Mouse (Mus musculus): Measurements from ENCODE around the gene Galnt16. TPM values are rescaled to one million over a fixed set of nuclear protein-coding genes. Genes with fewer than 3 reads are reported as not detected.

Gene Galnt16
- 6.8 and 8.0 TPM in 2 replicates for total RNA-seq (2021)
- long read RNA-seq, transcript Galnt16-201 (15 exons, 3,922 nt), result major isoform, 5 of 7 reads
- long read RNA-seq, partial matches to known transcripts, result 0 of 7 reads
- long read RNA-seq, other reads (novel, unspliced or antisense), result 2 of 7 reads

GRCm38 (mm10) chr12:80517977-80518376 lies at the start of gene Galnt16:
Gene Galnt16, plus strand, starts transcription at chr12:80518277.
- DNase-seq, result no peak

DNA sequence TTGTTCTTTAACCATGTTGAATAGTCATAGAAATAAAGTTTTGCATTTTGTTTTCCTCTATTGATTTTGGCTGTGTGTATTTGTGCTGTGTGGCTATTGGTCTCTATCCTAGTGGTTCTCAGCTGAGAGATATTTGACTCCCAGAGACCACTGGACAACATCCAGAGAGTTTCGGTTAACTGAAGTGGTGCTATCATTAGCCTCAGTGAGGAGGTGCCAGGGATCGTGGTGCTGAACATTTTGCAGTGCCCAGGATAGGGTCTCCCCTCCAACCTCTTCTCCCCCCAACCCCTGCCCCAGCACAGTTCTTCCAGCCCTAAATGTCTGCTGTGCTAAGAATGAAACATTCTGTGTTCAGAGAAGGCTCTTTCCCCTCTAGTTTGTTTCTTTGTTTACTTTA lies 47.9 kb upstream of the Galnt16 start:
- DNase-seq, result no peak

GRCm38 (mm10) chr12:80471926-80472325 lies 46.2 kb upstream of the Galnt16 start:
- no peak for DNase-seq

DNA sequence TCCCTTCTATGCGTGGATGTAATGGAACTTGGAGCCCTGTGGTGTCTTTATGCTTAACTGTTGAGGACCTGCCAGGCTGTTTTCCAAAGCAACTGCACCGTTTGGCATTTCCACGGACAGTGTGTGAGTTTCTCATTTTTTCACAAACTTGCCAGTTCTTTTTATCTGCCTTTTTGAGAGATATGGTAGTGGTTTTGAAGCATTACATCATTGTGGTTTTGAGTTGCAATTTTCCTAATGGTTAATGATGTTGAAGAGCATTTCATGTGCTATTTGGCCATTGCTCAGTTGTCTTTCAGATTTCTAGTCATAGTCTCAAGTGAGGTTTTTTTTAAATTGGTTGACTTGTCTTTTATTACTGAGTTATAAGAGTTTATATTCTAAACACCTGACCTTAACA lies 44.3 kb upstream of the Galnt16 start:
- DNase-seq, result no peak

DNA sequence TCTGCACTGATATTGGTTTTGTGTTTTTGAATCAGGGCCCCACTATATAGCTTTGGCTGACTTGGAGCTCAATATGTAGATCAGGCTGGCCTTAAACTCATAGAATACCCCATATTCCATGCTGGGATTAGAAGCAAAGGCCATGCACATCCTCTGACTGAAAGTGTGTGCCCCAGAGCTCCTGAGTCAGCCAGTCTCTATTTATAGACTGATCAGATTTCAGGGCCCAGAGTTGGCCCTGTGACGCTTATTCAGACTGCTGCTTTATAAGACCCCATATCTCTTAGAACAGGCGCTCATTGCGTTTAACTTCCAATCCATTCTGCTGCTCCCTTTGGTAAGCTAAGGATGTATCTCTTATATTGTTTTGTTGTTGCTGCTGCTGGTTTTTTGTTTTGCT lies 38.1 kb upstream of the Galnt16 start:
- no peak for DNase-seq

DNA sequence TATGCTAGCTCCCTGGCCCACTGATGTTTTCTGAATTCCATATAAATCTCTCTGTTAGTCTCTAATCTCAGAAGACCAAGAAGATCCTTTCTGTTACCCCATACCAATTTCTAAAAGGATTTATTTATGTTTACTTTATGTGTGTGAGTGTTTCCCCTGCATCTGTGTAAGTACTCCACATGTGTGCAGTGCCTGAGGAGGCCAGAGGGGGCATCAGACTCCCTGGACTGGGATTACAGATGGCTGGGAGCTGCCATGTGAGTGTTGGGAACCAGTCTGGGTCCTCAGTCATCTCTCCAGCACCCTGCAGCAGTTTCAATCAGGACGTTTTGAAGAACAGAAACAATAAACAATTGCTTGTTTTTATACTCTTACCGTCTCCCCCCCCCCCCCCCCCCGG lies 34.7 kb upstream of the Galnt16 start:
- DNase-seq, result no peak

DNA sequence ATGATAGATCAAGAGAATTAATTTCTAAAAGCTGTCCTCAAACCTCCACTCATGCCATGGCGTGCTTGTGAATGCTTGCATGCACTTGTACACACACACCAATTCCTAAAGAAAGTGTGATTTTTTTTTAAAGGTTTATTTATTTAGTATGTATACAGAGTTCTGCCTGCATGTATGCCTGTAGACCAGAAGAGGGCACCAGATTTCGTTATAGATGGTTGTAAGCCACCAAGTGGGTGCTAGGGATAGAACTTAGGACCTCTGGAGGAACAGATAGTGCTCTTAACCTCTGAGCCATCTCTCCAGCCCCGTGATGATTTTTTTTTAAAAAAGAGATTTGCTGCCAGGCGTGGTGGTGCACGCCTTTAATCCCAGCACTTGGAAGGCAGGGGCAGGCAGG lies 24.8 kb upstream of the Galnt16 start:
- no peak for DNase-seq

GRCm38 (mm10) chr12:80495691-80496090 lies 22.4 kb upstream of the Galnt16 start:
- DNase-seq, result no peak

DNA sequence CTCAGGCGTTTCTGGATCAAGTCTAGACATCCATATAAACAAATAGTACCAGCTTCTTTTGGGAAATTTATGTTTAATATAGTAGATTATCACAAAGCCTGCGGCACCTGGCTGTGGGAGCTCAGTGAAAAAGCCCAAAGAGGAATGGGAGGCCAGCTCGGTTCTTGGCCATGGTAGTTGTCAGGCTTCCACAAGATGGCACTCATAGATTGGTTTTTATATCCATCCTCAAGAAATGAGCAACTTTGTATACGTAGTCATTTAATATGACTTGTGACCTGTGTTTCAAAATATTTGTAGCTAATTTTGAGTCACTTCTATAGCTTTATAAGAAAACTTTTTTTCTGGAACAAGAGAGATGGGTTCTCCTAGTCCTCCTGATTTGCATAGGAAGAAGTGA lies 19.7 kb upstream of the Galnt16 start:
- DNase-seq, result no peak

DNA sequence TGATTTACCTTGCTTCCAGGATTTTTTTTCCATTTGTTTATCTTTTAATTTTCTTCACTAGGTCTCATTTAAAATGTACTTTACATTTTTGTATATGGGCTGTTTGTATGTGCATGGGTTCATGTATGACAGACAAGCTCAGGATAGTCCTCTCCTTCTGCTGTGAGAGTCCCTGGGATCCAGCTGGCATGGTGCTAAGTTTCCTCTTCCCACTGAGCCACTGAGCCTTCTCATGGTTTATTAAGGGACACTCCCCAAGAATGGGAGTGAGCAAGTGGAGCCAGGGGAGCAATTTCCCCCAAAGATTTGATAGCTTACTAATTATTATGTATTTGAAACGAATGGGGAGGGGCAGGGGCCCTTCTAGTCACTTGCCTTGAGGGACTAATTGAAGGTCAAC lies 17.6 kb upstream of the Galnt16 start:
- DNase-seq, result no peak

DNA sequence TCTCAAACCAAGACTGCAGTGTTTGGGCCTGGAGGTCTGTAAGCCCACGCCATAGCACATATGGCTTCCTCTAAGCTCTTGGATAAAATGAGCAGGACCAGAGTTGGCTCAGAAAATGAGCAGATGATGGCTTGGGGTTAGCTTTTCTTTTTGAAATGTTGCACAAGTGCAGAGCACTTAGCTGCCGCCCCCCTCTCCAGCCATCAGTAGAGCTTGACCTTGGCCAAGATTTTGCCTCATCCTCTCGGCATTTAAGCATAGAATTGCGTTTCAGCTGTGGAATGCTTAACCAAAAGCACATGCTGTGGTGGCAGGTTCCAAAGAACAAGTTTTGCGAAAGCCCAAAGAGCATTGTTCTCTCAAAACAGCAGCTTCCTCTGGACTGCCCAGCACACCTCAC lies 13.4 kb upstream of the Galnt16 start:
- no peak for DNase-seq

DNA sequence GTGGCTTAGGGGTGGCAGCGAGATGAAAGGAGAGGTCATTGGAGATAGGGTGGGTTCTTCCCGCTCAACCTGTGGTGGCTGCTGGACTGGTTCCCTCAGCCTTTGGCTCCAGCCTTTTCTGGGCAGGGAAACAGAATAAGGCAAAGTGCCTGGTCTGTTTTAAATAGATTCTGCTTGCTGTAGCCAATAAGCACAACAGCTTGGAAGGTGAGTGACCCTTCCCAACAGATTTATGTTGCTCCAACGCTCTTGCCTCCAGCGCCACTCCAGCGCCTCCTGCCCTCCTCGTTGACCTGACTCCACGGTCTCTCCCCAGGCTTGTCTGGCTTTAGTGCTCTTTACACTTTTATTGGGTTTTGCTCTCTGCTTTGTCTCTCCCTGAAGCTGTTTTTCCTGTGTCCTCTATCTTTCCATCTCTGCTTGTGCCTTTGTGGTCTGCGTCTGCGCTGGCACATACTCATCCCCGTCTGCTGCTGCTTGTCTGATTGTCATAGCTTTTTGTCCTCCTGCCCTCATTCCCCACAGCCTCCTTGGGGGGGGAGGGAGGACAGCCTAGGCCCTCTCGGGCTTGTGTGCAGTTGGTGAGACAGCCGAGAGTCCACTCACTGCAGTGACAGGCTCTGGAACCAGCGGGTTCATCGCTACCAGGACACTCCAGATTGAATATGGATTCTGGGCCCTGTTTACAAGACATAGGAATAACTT lies 10.9 kb upstream of the Galnt16 start:
- DNase-seq, result no peak

DNA sequence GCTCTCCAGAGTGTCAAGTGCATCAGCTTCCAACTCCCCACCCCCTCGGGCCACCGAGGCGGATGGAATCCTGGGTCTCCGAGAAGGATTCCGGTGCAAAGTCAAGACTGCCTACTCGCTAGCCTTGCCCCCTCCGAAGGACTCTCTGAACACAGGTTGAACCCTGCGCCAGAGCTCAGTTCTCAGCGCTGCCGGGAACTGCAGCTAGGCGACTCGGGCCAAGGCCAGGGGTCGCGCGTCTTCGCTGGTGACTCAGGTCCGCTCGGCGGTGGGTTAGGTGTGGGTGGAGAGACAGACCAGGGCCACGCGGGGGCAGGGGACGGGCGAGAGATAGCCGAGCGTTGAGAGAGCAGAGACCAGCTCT lies 298 bp downstream of the Galnt16 start:
- DNase-seq, result no peak

GRCm38 (mm10) chr12:80518757-80519620 lies 912 bp downstream of the Galnt16 start:
- DNase-seq, result peak; percentile 40

DNA sequence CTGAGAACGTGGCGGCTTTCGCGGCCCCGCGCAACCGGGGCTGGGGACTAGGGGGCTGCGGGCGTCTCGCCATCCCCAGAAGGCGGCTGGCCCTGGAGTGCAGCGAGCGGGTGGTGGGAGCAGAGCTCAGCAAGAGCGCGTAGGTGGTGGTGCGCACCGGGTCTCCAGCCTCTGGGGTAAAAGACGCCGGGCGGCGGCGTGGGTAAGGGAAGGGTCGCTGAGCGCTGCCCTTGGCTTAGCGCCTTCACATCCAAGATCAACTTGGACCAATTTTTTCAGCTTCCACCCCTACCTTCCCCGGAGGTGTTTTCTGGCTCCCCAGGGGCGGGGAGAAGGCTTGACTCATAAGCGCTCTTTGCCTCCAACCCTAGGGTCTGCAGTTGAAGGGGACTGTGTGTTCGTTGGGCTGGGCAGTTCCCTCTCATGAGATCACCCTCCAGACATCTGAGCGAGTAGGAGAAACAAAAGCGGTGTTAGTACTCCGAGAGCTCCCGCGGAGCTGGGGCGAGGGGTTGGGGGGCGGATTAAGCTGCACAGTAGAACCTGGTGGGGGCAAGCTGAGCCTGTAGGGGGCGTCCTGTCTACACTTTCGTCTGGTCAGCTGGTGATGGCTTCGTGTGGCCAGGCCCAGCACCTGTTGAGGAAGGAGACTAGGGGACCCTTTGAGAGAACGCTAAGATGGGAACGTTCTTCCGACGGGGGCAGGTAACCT lies 1.7 kb downstream of the Galnt16 start:
- DNase-seq, result peak; percentile 40

DNA sequence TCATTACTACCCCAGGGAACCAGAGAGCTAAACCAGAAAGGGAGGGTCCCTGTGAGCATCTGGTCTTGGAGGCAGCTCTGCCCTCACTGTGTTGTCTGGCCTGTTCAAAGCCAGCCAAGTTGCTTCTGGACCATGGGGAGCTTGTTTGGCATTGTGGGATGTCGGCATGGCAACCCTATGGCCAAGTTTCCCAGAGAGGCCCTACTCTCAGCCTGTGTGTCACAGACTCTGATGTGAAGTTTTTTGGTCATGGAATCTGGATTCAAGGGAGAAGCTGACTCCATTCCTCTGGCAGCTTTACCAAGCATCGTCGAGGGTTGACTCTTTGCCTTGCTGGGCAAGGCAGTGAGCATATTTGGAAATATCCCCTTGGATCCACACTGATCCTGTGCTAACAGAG lies 3.9 kb downstream of the Galnt16 start:
- DNase-seq, result no peak

DNA sequence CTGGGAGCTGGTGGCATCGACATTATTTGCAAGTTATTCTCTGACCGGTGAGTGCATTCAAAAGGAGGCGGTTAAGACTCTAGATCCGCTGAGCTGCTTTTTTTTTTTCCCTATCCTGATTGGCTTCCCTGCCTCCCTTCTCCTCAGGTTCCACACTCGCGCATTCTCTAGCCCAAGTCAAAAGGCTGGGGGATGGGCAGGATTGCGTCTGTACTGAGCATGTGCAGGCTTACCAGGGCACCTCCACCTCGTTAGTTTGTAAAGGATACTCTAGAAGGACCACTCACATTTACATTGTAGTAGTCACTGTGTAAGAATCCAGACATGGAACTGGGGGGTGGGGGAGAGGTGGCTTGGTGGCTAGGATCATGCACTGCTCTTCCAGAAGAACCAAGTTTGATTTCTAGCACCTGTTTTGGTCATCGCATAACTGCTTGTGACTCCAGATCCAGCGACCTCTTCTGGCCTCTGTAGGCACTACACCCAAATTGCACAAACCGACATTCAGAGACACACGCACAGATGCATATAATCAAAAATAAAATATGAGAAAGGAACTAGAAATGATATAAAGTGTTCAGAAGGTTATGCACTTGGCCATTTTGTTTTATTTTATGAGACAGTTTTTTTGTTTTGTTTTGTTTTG lies 6.3 kb downstream of the Galnt16 start:
- DNase-seq, result no peak

DNA sequence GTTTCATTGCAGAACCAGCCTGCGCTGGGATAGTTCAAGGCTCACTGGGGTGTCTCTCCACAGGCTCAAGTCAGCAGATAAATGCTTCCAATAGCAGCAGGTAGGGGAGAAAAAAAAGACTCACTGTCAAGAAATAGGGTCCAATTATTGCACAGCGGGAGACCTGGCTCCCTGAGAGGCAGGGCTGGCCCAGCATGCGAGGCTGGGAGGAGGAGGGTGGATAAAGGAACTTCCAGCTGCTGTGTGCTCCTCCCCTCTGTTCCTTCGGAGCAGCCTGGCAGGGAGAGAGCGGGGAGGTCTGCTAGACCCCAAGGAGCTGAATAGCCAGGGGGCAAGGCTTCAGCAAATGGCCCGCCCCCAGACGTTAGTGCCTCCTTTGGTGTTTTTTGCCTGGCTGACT lies 7.4 kb downstream of the Galnt16 start:
- DNase-seq, result no peak

GRCm38 (mm10) chr12:80526511-80526910 lies 8.4 kb downstream of the Galnt16 start:
- no peak for DNase-seq

GRCm38 (mm10) chr12:80527727-80528389 lies 9.8 kb downstream of the Galnt16 start:
- DNase-seq, result no peak

DNA sequence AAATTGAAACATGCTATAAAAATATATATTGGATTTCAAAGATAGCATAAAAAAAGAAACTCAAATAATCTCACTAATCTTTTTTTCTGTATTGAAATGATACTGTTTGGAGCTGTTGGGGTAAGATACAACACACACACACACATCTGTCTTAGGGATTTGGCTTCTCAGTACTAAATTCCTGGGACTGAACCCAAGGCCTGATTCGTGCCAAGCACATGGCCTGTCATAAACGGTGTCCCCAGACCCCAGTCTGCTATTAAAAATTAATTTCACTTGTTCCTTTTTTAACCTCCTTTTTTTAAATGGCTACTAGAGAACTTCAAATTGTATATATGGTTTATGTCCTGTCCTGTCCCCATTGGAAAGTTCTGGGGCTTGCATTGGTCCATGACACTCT lies 12.0 kb downstream of the Galnt16 start:
- DNase-seq, result no peak

- no peak for DNase-seq
Observed at GRCm38 (mm10) chr12:80530630-80531029, 12.6 kb downstream of the Galnt16 start.

Data from adrenal gland, postnatal 25 days (tissue).